Mouse (Mus musculus): ENCODE results near the gene Trdmt1. TPM values are rescaled to one million over a fixed set of nuclear protein-coding genes. Genes with fewer than 3 reads are reported as not detected.
A peak's percentile ranks its signal among the peaks of the same experiment; 100 is the strongest.

The Trdmt1 gene
- polyA plus RNA-seq, 1 experiment from 2014 or later: 11.7 TPM

DNA sequence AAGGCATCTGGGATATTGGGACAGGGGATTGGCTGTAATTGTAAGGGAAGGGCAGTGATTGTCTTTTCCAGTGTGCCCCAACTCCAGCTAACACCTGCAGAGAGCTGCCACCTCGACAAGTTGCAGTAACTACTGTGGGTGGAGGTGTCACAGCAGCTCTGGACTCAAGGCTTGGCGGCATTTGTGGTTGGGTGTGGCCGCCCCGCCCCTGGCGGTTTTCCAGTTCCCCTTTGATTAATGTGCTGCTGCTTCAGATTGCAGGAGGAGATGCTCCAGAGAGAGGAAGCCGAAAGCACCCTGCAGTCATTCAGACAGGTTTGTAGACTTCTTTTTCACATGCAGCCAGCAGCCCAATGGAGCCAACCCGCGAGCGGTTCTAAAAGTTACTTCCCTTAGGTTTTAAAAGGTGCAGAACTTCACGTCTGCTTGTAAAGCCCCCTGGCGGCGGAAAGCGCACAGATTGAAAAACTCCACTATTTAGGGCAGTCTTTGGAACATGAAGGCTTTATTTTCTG lies 30.9 kb upstream of the Trdmt1 start:
- H3K27me3 ChIP-seq (ENCODE audit: control insufficient read depth, insufficient read depth, low read length): no peaks in the 10 kb centered on the region

DNA sequence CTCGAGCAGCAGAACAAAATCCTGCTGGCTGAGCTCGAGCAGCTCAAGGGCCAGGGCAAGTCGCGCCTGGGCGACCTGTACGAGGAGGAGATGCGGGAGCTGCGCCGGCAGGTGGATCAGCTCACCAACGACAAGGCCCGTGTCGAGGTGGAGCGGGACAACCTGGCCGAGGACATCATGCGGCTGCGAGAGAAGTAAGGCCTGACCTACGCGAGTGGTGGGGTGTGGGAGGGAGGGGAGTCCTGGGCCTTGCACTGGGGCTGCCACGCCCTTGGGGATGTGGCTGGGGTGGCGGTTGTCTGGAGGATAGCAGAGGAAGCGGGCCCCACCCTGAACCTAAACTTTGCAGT lies 30.3 kb upstream of the Trdmt1 start:
- Histone ChIP-seq H3K9ac (replicated peaks; ENCODE audit: low read depth, low read length) (peak overlapping the region; percentile 80), H3K4me2 (ENCODE audit: low read depth, low read length) (peak overlapping the region; percentile 81), H3K4me1 (ENCODE audit: control insufficient read depth, insufficient read depth, low read length) (peaks cover 14% of the 10 kb centered on the region), H3K9me3 (ENCODE audit: control insufficient read depth, low read length) (no peaks in the 10 kb centered on the region), H3K36me3 (ENCODE audit: control insufficient read depth, insufficient read depth, low read length) (peaks cover 6% of the 10 kb centered on the region; the same call in 1 of the 2 replicates), H3K4me3 (ENCODE audit: low read depth, low read length) (peak overlapping the region; percentile 62), H3K27me3 (ENCODE audit: control insufficient read depth, insufficient read depth, low read length) (no peaks in the 10 kb centered on the region), H3K27ac (ENCODE audit: low read depth, low read length) (peak overlapping the region; percentile 90)
- WGBS: 0% methylated on average over 21 of the region's 21 CpGs
- peak; percentile 11; the same call in 1 of the 2 replicates for ATAC-seq (ENCODE audit: low read depth)

More for the DNA sequence above, 30.9 kb upstream of the Trdmt1 start:
- Histone ChIP-seq H3K4me3 (ENCODE audit: low read depth, low read length) (peak overlapping the region; percentile 62), H3K4me2 (ENCODE audit: low read depth, low read length) (peak overlapping the region; percentile 81), H3K27ac (ENCODE audit: low read depth, low read length) (peak overlapping the region; percentile 90), H3K4me1 (ENCODE audit: control insufficient read depth, insufficient read depth, low read length) (peaks cover 14% of the 10 kb centered on the region), H3K9me3 (ENCODE audit: control insufficient read depth, low read length) (no peaks in the 10 kb centered on the region), H3K9ac (replicated peaks; ENCODE audit: low read depth, low read length) (peak overlapping the region; percentile 80), H3K36me3 (ENCODE audit: control insufficient read depth, insufficient read depth, low read length) (peaks cover 6% of the 10 kb centered on the region; the same call in 1 of the 2 replicates)
- 0% methylated on average over 13 of the region's 13 CpGs for WGBS
- ATAC-seq (ENCODE audit: low read depth): no peak

DNA sequence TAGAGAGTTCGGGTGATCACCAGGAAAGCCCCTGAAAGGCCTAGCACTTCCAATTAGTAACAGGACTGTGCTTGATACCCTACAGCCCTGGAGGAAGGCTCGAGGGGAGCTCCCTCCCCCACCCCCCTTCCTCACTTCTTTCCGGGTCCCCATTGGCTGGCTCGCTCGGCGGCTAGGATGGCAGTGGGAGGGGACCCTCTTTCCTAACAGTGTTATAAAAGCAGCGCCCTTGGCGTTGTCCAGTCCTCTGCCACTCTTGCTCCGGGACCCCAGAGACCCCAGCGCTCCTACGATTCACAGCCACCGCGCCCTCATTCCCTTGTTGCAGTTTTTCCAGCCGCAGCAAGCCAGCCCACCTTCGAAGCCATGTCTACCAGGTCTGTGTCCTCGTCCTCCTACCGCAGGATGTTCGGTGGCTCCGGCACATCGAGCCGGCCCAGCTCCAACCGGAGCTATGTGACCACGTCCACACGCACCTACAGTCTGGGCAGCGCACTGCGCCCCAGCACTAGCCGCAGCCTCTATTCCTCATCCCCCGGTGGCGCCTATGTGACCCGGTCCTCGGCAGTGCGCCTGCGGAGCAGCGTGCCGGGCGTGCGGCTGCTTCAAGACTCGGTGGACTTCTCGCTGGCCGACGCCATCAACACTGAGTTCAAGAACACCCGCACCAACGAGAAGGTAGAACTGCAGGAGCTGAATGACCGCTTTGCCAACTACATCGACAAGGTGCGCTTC lies 29.8 kb upstream of the Trdmt1 start:
- ATAC-seq (ENCODE audit: low read depth): peak; percentile 90
- Histone ChIP-seq H3K4me3 (ENCODE audit: low read depth, low read length) (peak overlapping the region; percentile 62), H3K9me3 (ENCODE audit: control insufficient read depth, low read length) (no peaks in the 10 kb centered on the region), H3K27me3 (ENCODE audit: control insufficient read depth, insufficient read depth, low read length) (no peaks in the 10 kb centered on the region), H3K9ac (replicated peaks; ENCODE audit: low read depth, low read length) (peak overlapping the region; percentile 80), H3K4me1 (ENCODE audit: control insufficient read depth, insufficient read depth, low read length) (peaks cover 14% of the 10 kb centered on the region), H3K27ac (ENCODE audit: low read depth, low read length) (peak overlapping the region; percentile 90), H3K36me3 (ENCODE audit: control insufficient read depth, insufficient read depth, low read length) (peaks cover 6% of the 10 kb centered on the region; the same call in 1 of the 2 replicates), H3K4me2 (ENCODE audit: low read depth, low read length) (peak overlapping the region; percentile 81)
- under 1% methylated on average over 46 of the region's 46 CpGs for WGBS

DNA sequence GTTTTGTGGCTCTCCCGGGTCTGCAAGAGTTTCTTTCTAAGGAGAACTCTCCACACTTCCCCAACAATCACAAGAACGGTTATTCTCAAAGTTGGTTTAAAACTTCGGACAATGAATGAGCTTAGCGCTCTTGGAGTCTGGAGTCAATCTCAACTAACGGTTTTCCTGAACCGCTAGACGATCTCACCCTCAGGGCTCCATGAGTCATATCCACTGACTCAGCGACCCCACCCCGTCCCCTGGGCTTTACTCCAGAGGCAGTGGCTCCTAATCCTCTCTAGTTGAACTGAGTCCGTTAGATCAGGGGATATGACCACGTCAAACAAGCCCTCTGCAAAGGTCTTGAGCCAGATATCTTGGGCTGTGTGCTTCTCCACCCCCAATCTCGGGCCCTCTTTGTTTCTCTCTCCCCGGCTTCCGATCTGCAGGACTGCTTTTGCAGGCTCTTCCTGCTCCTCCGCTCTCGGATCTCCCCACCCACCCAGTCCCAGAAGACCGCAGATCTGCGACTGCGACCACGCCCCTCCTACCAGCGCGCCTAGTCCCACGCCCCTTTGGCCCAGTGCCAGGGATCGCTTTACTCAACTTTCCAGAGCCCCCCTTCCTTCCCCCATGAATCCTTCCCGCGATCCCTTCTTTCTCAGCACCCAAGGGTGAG lies 29.1 kb upstream of the Trdmt1 start, which contains the start of gene Vim:
Gene Vim, plus strand, starts transcription at position 520 of the 658 bp plus-strand sequence.
- ATAC-seq (ENCODE audit: low read depth): peak; percentile 88
- WGBS: under 1% methylated on average over 26 of the region's 26 CpGs

DNA sequence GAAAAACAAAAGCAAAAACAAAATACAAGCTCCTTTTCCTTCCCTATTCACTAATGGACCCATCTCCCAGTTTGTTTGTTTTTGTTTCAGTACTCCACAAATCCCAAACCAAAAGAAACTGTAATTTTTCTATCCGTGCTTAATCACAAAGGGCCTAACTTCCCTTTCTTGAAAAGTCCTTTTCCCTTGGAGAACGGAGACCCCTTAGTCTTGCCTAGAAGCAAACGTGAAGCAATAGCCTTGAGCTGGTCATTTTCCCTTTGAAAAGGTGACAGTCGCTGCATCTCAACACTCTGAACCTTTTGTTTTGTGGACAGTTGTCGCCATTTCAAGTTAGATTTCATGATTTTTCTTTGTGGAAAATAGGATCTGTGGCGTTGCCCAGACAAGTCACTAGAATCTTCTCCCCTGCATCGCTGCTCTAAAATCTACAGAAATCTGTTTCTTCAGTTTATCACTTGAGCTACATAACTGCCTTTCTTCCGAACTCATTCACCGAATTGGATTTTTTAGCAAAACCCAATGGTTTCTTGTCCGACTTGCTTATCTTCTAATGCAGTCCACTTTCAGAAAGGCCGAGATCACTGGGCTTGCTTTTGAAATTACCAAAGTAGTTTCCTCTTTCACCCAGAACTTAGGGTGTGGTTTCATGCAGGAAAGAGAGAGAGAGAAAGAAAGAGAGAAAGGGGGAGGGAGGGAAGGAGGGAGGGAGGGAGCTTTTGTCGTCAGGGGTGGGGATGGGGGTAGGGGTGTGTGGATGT lies 28.4 kb upstream of the Trdmt1 start:
- no peak for ATAC-seq (ENCODE audit: low read depth)
- H3K9me3 ChIP-seq (ENCODE audit: control insufficient read depth, low read length): no peaks in the 10 kb centered on the region
- WGBS: 2% methylated on average over 12 of the region's 12 CpGs
- peak overlapping the region; percentile 80; the same call in 1 of the 2 replicates for H3K9ac ChIP-seq (replicated peaks; ENCODE audit: low read depth, low read length)
- peak overlapping the region; percentile 90 for H3K27ac ChIP-seq (ENCODE audit: low read depth, low read length)
- H3K4me3 ChIP-seq (ENCODE audit: low read depth, low read length): peak overlapping the region; percentile 62
- no peaks in the 10 kb centered on the region for H3K27me3 ChIP-seq (ENCODE audit: control insufficient read depth, insufficient read depth, low read length)
- H3K4me2 ChIP-seq (ENCODE audit: low read depth, low read length): peak overlapping the region; percentile 81
- peaks cover 14% of the 10 kb centered on the region for H3K4me1 ChIP-seq (ENCODE audit: control insufficient read depth, insufficient read depth, low read length)
- no peaks in the 10 kb centered on the region; the same call in 1 of the 2 replicates for H3K36me3 ChIP-seq (ENCODE audit: control insufficient read depth, insufficient read depth, low read length)

More for the DNA sequence above, 29.1 kb upstream of the Trdmt1 start, which contains the start of gene Vim:
- peaks cover 14% of the 10 kb centered on the region for H3K4me1 ChIP-seq (ENCODE audit: control insufficient read depth, insufficient read depth, low read length)
- H3K9me3 ChIP-seq (ENCODE audit: control insufficient read depth, low read length): no peaks in the 10 kb centered on the region
- peak within 1 kb of the TSS; percentile 90 for H3K27ac ChIP-seq (ENCODE audit: low read depth, low read length)
- no peaks in the 10 kb centered on the region for H3K27me3 ChIP-seq (ENCODE audit: control insufficient read depth, insufficient read depth, low read length)
- peaks cover 2% of the 10 kb centered on the region; the same call in 1 of the 2 replicates for H3K36me3 ChIP-seq (ENCODE audit: control insufficient read depth, insufficient read depth, low read length)
- H3K9ac ChIP-seq (replicated peaks; ENCODE audit: low read depth, low read length): peak within 1 kb of the TSS; percentile 80
- H3K4me3 ChIP-seq (ENCODE audit: low read depth, low read length): peak within 1 kb of the TSS; percentile 62
- H3K4me2 ChIP-seq (ENCODE audit: low read depth, low read length): peak within 1 kb of the TSS; percentile 81

DNA sequence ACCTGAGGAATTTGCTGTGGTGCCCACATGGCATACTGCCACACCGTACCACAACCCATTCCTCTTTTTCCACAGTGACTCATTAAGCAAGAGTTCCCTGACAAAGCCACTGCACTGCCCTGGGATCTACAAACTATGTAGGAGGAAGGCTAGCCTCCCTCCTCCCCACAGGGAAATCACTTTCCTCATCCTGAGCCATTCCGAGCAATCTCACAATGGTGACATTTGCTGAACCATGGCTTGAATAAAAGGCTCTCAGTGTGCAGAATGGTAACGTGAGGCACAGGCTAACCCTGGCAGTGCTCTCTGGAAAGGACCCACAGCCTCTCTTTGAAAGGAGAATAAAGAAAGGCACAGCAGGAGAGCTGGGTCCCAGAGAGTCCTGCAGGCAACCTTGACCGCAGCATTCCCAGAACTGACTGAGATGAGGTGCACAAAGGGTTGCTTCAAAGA lies 27.7 kb upstream of the Trdmt1 start:
- Histone ChIP-seq H3K9me3 (ENCODE audit: control insufficient read depth, low read length) (no peaks in the 10 kb centered on the region), H3K4me3 (ENCODE audit: low read depth, low read length) (peak overlapping the region; percentile 62; the same call in 1 of the 2 replicates), H3K27ac (ENCODE audit: low read depth, low read length) (peak overlapping the region; percentile 90; the same call in 1 of the 2 replicates), H3K4me1 (ENCODE audit: control insufficient read depth, insufficient read depth, low read length) (peaks cover 14% of the 10 kb centered on the region), H3K4me2 (ENCODE audit: low read depth, low read length) (peak overlapping the region; percentile 81; the same call in 1 of the 2 replicates), H3K36me3 (ENCODE audit: control insufficient read depth, insufficient read depth, low read length) (no peaks in the 10 kb centered on the region; the same call in 1 of the 2 replicates), H3K27me3 (ENCODE audit: control insufficient read depth, insufficient read depth, low read length) (no peaks in the 10 kb centered on the region), H3K9ac (replicated peaks; ENCODE audit: low read depth, low read length) (no peak overlapping the region)
- no peak for ATAC-seq (ENCODE audit: low read depth)
- WGBS: 7% methylated on average over 4 of the region's 4 CpGs

DNA sequence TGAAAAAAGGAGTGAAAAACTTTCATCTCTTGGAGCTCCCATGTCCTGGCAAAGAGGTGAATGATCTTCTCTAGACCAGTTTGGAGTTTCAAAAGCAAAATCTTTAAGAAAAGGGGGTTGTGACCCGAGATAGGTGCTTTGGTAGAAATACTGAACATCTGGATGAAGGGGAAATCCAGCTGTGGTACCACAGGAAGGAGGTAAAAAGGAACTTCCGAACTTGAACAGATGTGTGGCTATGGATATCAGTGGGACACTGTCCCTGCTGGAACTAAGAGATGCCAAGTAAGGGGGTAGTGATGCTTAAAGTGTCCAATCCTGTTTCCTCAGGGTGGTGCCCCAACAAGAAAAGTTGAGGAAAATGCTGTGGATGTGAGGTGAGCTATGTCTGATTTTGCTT lies 25.7 kb upstream of the Trdmt1 start:
- no peak overlapping the region for H3K27ac ChIP-seq (ENCODE audit: low read depth, low read length)
- H3K4me1 ChIP-seq (ENCODE audit: control insufficient read depth, insufficient read depth, low read length): peaks cover 4% of the 10 kb centered on the region
- no peaks in the 10 kb centered on the region for H3K9me3 ChIP-seq (ENCODE audit: control insufficient read depth, low read length)
- 85% methylated on average over 2 of the region's 2 CpGs for WGBS
- no peaks in the 10 kb centered on the region for H3K27me3 ChIP-seq (ENCODE audit: control insufficient read depth, insufficient read depth, low read length)
- H3K36me3 ChIP-seq (ENCODE audit: control insufficient read depth, insufficient read depth, low read length): no peaks in the 10 kb centered on the region
- no peak overlapping the region for H3K4me3 ChIP-seq (ENCODE audit: low read depth, low read length)
- no peak overlapping the region for H3K9ac ChIP-seq (replicated peaks; ENCODE audit: low read depth, low read length)
- H3K4me2 ChIP-seq (ENCODE audit: low read depth, low read length): no peak overlapping the region
- ATAC-seq (ENCODE audit: low read depth): no peak

DNA sequence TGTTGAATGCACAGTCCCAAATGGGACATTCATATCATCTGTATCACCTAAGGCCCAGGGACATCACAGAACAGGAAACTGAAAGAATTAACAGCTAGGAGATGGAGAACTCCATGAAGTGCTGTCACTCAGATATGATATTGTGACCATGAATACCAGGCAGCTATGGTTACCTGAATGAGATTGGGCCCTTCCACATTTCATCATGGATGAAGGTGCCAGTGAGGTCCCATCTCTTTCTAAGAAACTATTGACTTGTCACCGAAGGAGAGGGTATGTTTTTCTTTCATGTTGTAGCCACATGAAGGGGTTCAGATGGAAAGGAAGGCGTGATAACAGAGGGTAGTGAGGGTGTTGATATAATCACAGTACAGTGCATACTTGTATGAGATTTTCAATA lies 15.9 kb upstream of the Trdmt1 start:
- ATAC-seq (ENCODE audit: low read depth): no peak
- Histone ChIP-seq H3K4me3 (ENCODE audit: low read depth, low read length) (no peak overlapping the region), H3K27ac (ENCODE audit: low read depth, low read length) (no peak overlapping the region), H3K27me3 (ENCODE audit: control insufficient read depth, insufficient read depth, low read length) (no peaks in the 10 kb centered on the region), H3K9me3 (ENCODE audit: control insufficient read depth, low read length) (no peaks in the 10 kb centered on the region), H3K4me1 (ENCODE audit: control insufficient read depth, insufficient read depth, low read length) (no peaks in the 10 kb centered on the region), H3K4me2 (ENCODE audit: low read depth, low read length) (no peak overlapping the region), H3K9ac (replicated peaks; ENCODE audit: low read depth, low read length) (no peak overlapping the region), H3K36me3 (ENCODE audit: control insufficient read depth, insufficient read depth, low read length) (no peaks in the 10 kb centered on the region)
- WGBS: 90% methylated on average over 2 of the region's 2 CpGs

All from neural tube, embryonic 14.5 days (tissue).